Mouse (Mus musculus) olfactory bulb, adult 2 months (tissue): ENCODE measurements around the gene Fam83b.

Experiments used
- CTCF ChIP-seq: fragments of 200-500 bp; IDR thresholded peaks from 2 replicates; pipeline ENCODE4 v1.5.1; 2012; ENCODE audit warnings: low read depth, mild to moderate bottlenecking, low read length, moderate library complexity; ENCODE audit not compliant: insufficient read depth
- POLR2A ChIP-seq: fragments of 200-500 bp; IDR thresholded peaks from 2 replicates; pipeline ENCODE4 v1.6.1; 2012; ENCODE audit warnings: mild to moderate bottlenecking, low read depth, low read length, moderate library complexity; ENCODE audit not compliant: insufficient read depth

DNA sequence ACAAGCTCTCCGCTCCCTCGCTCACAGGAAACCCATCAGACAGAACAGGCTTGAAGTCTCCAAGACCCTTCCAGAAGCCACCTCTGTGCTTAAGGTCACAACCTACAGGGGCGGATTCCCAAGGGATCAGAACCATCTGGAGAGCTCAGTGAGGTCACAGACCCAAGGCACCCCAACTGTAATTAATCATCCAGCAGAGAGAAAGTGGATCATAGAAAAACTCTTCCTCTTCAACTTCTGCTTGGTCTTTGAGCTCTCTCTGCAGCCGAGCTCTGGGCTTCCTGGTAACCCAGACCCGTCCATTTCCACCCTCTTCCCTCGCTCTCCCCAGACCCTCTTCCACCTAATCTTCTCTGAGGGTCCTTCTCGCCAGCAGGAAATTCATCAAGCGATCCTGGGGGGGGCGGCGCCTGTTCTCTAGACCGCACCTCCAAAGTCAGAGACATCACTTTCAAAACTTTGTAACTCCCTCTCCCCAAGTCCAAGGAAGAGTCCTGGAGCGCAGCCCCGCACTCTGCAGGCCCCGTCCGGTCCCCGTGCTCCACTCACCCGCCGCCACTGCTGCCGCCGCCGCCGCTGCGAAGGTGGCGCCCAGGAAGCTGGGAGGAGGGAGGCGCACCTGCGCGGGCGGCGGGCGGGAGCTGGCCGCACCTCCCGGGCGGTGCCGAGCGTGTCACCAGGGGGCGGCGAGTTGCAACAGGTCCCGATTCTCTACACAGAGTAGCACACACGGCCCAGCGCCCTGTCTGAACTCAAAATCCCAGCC, at the start of gene Fam83b:
- TF ChIP-seq CTCF (no peak), POLR2A (no peak)
